Mouse (Mus musculus): ENCODE measurements around the gene Syn3.

Syn3 gene

GRCm38 (mm10) chr10:86339649-86340379 is 158.9 kb downstream of the Syn3 start:
- DNase-seq (ENCODE audit: low spot score in 2 of 2) = no peak

- no peak for DNase-seq (ENCODE audit: low spot score in 2 of 2)
Observed at GRCm38 (mm10) chr10:86339121-86339520, 159.6 kb downstream of the Syn3 start.

- no peak for DNase-seq (ENCODE audit: low spot score in 2 of 2)
Observed at GRCm38 (mm10) chr10:86338121-86338715, 160.5 kb downstream of the Syn3 start.

- DNase-seq (ENCODE audit: low spot score in 2 of 2) = no peak
Observed at GRCm38 (mm10) chr10:86337239-86337638, 161.5 kb downstream of the Syn3 start.

- no peak for DNase-seq (ENCODE audit: low spot score in 2 of 2)
Observed at GRCm38 (mm10) chr10:86336506-86336905, 162.2 kb downstream of the Syn3 start.

GRCm38 (mm10) chr10:86334581-86334980 is 164.1 kb downstream of the Syn3 start:
- DNase-seq (ENCODE audit: low spot score in 2 of 2) = no peak

GRCm38 (mm10) chr10:86332942-86333341 is 165.8 kb downstream of the Syn3 start:
- DNase-seq (ENCODE audit: low spot score in 2 of 2) = no peak

GRCm38 (mm10) chr10:86331681-86332281 is 166.9 kb downstream of the Syn3 start:
- no peak for DNase-seq (ENCODE audit: low spot score in 2 of 2)

GRCm38 (mm10) chr10:86330993-86331680 is 167.6 kb downstream of the Syn3 start:
- no peak for DNase-seq (ENCODE audit: low spot score in 2 of 2)

- DNase-seq (ENCODE audit: low spot score in 2 of 2) = no peak
Observed at GRCm38 (mm10) chr10:86329241-86329882, 169.3 kb downstream of the Syn3 start.

GRCm38 (mm10) chr10:86328691-86329090 is 170.0 kb downstream of the Syn3 start:
- DNase-seq (ENCODE audit: low spot score in 2 of 2) = no peak

- DNase-seq (ENCODE audit: low spot score in 2 of 2) = no peak
Observed at GRCm38 (mm10) chr10:86328143-86328542, 170.6 kb downstream of the Syn3 start.

GRCm38 (mm10) chr10:86325272-86325671 is 173.4 kb downstream of the Syn3 start:
- DNase-seq (ENCODE audit: low spot score in 2 of 2) = no peak

GRCm38 (mm10) chr10:86323275-86323994 is 175.3 kb downstream of the Syn3 start:
- no peak for DNase-seq (ENCODE audit: low spot score in 2 of 2)

GRCm38 (mm10) chr10:86322006-86322405 is 176.7 kb downstream of the Syn3 start:
- no peak for DNase-seq (ENCODE audit: low spot score in 2 of 2)

- DNase-seq (ENCODE audit: low spot score in 2 of 2) = no peak
Observed at GRCm38 (mm10) chr10:86321194-86321593, 177.5 kb downstream of the Syn3 start.

GRCm38 (mm10) chr10:86320204-86320603 is 178.5 kb downstream of the Syn3 start:
- DNase-seq (ENCODE audit: low spot score in 2 of 2) = no peak

GRCm38 (mm10) chr10:86319526-86319925 is 179.2 kb downstream of the Syn3 start:
- no peak for DNase-seq (ENCODE audit: low spot score in 2 of 2)

GRCm38 (mm10) chr10:86318552-86319140 is 180.1 kb downstream of the Syn3 start:
- no peak for DNase-seq (ENCODE audit: low spot score in 2 of 2)

GRCm38 (mm10) chr10:86317633-86318032 is 181.1 kb downstream of the Syn3 start:
- no peak for DNase-seq (ENCODE audit: low spot score in 2 of 2)

- no peak for DNase-seq (ENCODE audit: low spot score in 2 of 2)
Observed at GRCm38 (mm10) chr10:86315513-86315912, 183.2 kb downstream of the Syn3 start.
